Mouse (Mus musculus) liver, adult 2 months (tissue): ENCODE measurements at regions not wholly inside any gene's neighbourhood (a gene's known extent, or its start where the extent isn't known, plus 50 kb on each side); places are given as distances from the start of the nearest gene placed in this dataset.

Experiments
- CTCF ChIP-seq: fragments of 200-500 bp; IDR thresholded peaks from 2 replicates; pipeline ENCODE4 v1.5.1; 2011; ENCODE audit warnings: low read depth, low read length, control low read depth
- POLR2A ChIP-seq: fragments of 200-500 bp; IDR thresholded peaks from 2 replicates; pipeline ENCODE4 v1.6.1; 2011; ENCODE audit warnings: low read length, control low read depth; ENCODE audit not compliant: insufficient read depth; ENCODE audit errors: extremely low read depth

DNA sequence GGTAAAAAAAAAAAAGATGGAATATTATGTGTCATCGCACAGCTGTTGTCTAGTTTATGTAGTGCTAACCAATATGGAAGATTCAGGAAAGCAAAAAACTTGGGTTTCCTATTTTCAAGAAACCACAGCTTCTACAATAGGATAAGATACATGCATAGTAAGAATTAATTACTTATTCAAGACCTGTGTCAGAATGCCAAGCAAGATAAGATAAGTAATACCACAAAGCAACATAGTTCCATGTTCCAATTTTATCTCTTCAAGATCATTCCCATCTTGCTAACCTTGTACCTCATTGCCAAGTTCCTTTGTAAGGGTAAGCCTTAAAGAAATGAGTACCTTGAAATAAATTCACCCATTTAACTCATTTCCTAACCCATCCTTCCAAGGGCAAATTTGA, 131.7 kb upstream of the Nhs start:
- no peak for TF ChIP-seq CTCF
- TF ChIP-seq POLR2A, result no peak
